ENCODE assay signal across 28 mouse cellular contexts in genomic region chr2:24500921-24501320, GRCm38 (mm10). TPM values are rescaled to one million over a fixed set of nuclear protein-coding genes. Genes with fewer than 3 reads are reported as not detected.
"Had no signal": no experiment of that assay in that cellular context is flagged by ENCODE, and none has a peak within 500 bp of the region (broad histone marks: within the 10 kb centered on the region; RNA-seq: fewer than 3 reads in every experiment).

No protein-coding gene starts in this region.

- H3K36me3 ChIP-seq: heart, embryonic 13.5 days; heart, embryonic 15.5 days; hindbrain, embryonic 12.5 days; intestine, embryonic 15.5 days; limb, embryonic 10.5 days; limb, embryonic 12.5 days had no signal

- H3K9me3 ChIP-seq: heart, embryonic 13.5 days; heart, embryonic 15.5 days; hindbrain, embryonic 12.5 days; intestine, embryonic 15.5 days; limb, embryonic 10.5 days; limb, embryonic 12.5 days had no signal

- H3K9ac ChIP-seq: forebrain, postnatal 0 days; heart, embryonic 13.5 days; heart, embryonic 15.5 days; hindbrain, embryonic 12.5 days; hindbrain, embryonic 14.5 days; intestine, embryonic 15.5 days; limb, embryonic 12.5 days; liver, embryonic 14.5 days had no signal

- H3K4me3 ChIP-seq: heart, adult 2 months; heart, embryonic 13.5 days; heart, embryonic 15.5 days; hindbrain, embryonic 12.5 days; intestine, embryonic 15.5 days; layer of hippocampus, adult 2 months; left cerebral cortex, adult 2 months; limb, embryonic 10.5 days; limb, embryonic 12.5 days had no signal

- ATAC-seq: forebrain, postnatal 0 days; hindbrain, embryonic 16.5 days; inflammation-experienced regulatory T-cells, adult 6 months; intestine, embryonic 15.5 days; intestine, postnatal 0 days had no signal

- H3K4me2 ChIP-seq: heart, embryonic 11.5 days; heart, embryonic 13.5 days; heart, embryonic 15.5 days; hindbrain, embryonic 12.5 days; hindbrain, embryonic 14.5 days; intestine, embryonic 15.5 days; limb, embryonic 12.5 days; liver, embryonic 11.5 days had no signal

- H3K4me1 ChIP-seq: heart, embryonic 13.5 days; heart, embryonic 15.5 days; intestine, embryonic 15.5 days; limb, embryonic 12.5 days had no signal

- H3K27me3 ChIP-seq: heart, embryonic 13.5 days; heart, embryonic 15.5 days; intestine, embryonic 15.5 days; limb, embryonic 12.5 days had no signal

- H3K27ac ChIP-seq: heart, adult 2 months; heart, embryonic 13.5 days; heart, embryonic 15.5 days; hindbrain, embryonic 12.5 days; hindbrain, embryonic 14.5 days; intestine, embryonic 15.5 days; layer of hippocampus, adult 2 months; left cerebral cortex, adult 2 months; limb, embryonic 10.5 days; limb, embryonic 12.5 days; liver, embryonic 14.5 days had no signal

- DNase-seq: forebrain, postnatal 0 days; gastrocnemius, postnatal 14 days; gastrocnemius, postnatal 36 days; heart, adult 11 months; heart, adult 2 months; heart, postnatal 14 days; heart, postnatal 36 days; kidney, adult 8-10 months; kidney, postnatal 14 days; kidney, postnatal 4 days; liver had no signal

RNA-seq across cellular contexts. Expression of gene Pax8, which starts 25.5 kb away (rescaled TPM):
- polyA plus RNA-seq: heart, adult 2 months; heart, embryonic 15.5 days; heart, postnatal 0 days; inflammation-experienced regulatory T-cells, adult 6 months; limb, embryonic 12.5 days; limb, embryonic 14.5 days had no signal
